Mouse (Mus musculus) B cell, adult (primary cell): ENCODE data around the gene Gpatch11. TPM values are rescaled to one million over a fixed set of nuclear protein-coding genes. Genes with fewer than 3 reads are reported as not detected.

Experiments
- total RNA-seq: library from RNA; stranded (reverse); gene quantifications from 4 replicates; pipeline ENCODE4 v1.2.4, GENCODE M21; 2023; ENCODE audit not compliant: inconsistent age

Gpatch11 gene
- 23.0 to 36.0 TPM (median 29.0 TPM) in 4 replicates for total RNA-seq

DNA sequence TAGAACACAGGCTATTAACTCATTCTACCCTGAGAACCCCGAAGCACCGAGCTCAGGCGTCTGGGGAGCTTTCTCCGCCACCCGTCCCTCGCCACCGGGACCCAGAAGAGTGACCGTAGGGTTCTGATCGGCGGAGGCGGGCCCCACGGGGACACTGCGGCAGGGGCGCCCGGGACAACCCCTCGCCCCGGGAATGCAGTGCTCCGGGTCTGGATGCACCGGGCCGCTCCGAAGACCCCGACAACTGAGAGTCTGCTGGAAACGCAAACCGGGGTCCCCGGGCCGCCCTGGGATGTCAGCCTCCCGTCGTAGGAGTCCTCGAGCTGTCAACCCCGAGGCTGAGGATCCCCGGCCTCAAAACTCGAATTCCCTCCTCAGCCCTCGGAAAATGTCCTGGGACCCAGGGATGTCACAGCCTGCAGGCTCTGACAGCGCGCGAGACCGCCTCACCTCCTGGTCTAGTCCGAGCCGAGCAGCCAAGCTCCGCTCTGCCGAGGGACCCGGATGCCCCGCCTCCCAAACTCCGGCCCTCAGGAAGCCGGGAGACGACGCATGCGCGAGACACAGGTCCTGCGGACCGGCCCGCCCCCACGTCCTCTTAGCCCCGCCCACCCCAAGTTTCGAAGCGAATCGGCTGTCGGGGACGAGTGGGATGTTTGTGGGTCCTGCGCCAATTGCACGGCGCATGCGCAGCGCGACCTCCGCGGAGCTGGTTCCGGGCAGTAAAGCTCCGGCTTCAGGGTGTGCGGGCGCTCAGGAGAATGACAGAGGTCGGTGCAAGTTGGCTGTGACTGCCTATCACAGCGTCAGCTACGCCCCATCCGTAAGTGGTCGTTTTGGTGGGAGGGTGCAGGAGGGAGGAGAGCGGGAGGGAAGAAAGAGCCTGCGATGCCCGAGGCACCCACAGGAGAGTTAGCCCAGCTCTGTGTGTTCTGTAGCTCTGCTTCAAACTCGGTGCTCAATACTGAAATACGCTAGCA, at the start of gene Gpatch11, which contains the start of gene Heatr5b:
Gene Gpatch11 (plus strand): TSS at position 712 of the 980 bp plus-strand sequence.
Gene Heatr5b (minus strand): TSS at position 509 of the 980 bp plus-strand sequence.

GRCm38 (mm10) chr17:78882401-78883112, 47.2 kb downstream of the Gpatch11 start, which contains the start of gene Eif2ak2:
Gene Eif2ak2 (minus strand): TSS chr17:78882573.

Other genes starting within 250 kb of the Gpatch11 start
- 28.2 to 32.6 TPM (median 31.5 TPM) in 4 replicates for gene Strn, start 98.4 kb upstream of the Gpatch11 start, total RNA-seq
- 28.9 to 36.5 TPM (median 34.7 TPM) in 4 replicates for gene Heatr5b, start 203 bp upstream of the Gpatch11 start, total RNA-seq
- 29.5 to 43.2 TPM (median 34.2 TPM) in 4 replicates for gene Eif2ak2, start 47.0 kb downstream of the Gpatch11 start, total RNA-seq
- not detected in 4 replicates for gene Sult6b1, start 71.4 kb downstream of the Gpatch11 start, total RNA-seq
- 9.1 to 15.7 TPM (median 12.5 TPM) in 4 replicates for gene Cebpzos, start 80.9 kb downstream of the Gpatch11 start, total RNA-seq
- 102 to 113 TPM (median 109 TPM) in 4 replicates for gene Cebpz, start 101.5 kb downstream of the Gpatch11 start, total RNA-seq
- gene Ndufaf7, start 101.6 kb downstream of the Gpatch11 start, total RNA-seq: 14.6 to 27.1 TPM (median 22.5 TPM) in 4 replicates
- 40.7 to 50.1 TPM (median 45.8 TPM) in 4 replicates for gene Prkd3, start 185.2 kb downstream of the Gpatch11 start, total RNA-seq
- not detected in 4 replicates for gene Qpct, start 216.3 kb downstream of the Gpatch11 start, total RNA-seq